10 mouse cellular contexts compared by ENCODE assay signal in the genomic region with DNA sequence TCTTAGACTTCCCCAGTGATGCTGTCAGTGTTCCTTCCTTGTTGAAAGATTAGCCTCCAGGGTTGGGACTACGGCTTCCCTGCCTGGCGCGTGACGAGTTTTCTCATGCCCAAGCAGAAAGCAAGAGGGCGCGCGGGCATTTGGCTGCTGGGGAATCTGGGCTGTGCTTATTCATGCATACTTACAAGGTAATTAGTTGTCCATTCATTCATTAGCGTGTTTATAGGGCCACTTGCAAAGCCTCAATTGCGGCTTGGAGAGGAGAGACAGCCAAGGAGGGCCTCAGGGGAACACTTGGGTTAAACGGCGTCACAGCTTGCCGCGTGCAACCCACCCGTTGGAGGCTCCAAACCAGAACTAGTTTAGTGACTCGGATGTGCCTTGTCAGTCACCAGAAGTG. TPM values are rescaled to one million over a fixed set of nuclear protein-coding genes. Genes with fewer than 3 reads are reported as not detected.
DNase-seq lines count a peak whose midpoint lies in the region; ATAC-seq and TF ChIP-seq lines count a peak whose summit lies in the region.
"Had no signal": no experiment of that assay in that cellular context is flagged by ENCODE, and none has a peak within 500 bp of the region (broad histone marks: within the 10 kb centered on the region; RNA-seq: fewer than 3 reads in every experiment).

No protein-coding gene starts in this region.

- TF ChIP-seq POLR2A in CH12.LX (IDR thresholded peaks at IDR 0.05; ENCODE audit: low read depth, low read length) = no peak

- no peak; the same call in none of the 2 replicates for TF ChIP-seq RAD21 in CH12.LX (IDR thresholded peaks at IDR 0.05; ENCODE audit: low read depth, low read length)

- peak in 1 of 2 experiments; percentile 25; a peak in 1 of 4 replicates for TF ChIP-seq CTCF in CH12.LX (conservative IDR thresholded peaks at IDR 0.05 in 1 of 2, IDR thresholded peaks at IDR 0.05 in 1 of 2; ENCODE audit: low read depth in 2 of 2, low read length in 2 of 2)

- H3K4me3 ChIP-seq in CH12.LX (replicated peaks in 1 of 3; ENCODE audit: low read depth in 2 of 3, low read length in 2 of 3, poor library complexity in 1 of 3) = no peak overlapping the region
- H3K4me3 ChIP-seq in hindbrain, embryonic 16.5 days (ENCODE audit: low read length) = peak overlapping the region; percentile 22
- H3K4me3 ChIP-seq: liver, embryonic 12.5 days had no signal

- WGBS in hindbrain, embryonic 16.5 days = 18% methylated on average over 15 of the region's 15 CpGs

- no peak overlapping the region for H3K27ac ChIP-seq in CH12.LX (ENCODE audit: insufficient read depth, low read depth)
- no peak overlapping the region for H3K27ac ChIP-seq in hindbrain, embryonic 16.5 days (ENCODE audit: low read depth, low read length)
- H3K27ac ChIP-seq: liver, embryonic 12.5 days had no signal

- dilution Hi-C loops in CH12.LX (cut with MboI; ENCODE audit: extremely low pct_ligation_motif_present, extremely low pct_unique_long_range_greater_than_20kb, low sequenced_read_pairs) = no loop called here

- TF ChIP-seq EP300 in CH12.LX (IDR thresholded peaks at IDR 0.05; ENCODE audit: low read length) = no peak

- peaks cover 2 to 32% of the 10 kb centered on the region in 2 experiments; a peak in 3 of 4 replicates for H3K4me1 ChIP-seq in CH12.LX (ENCODE audit: control insufficient read depth in 1 of 2, insufficient read depth in 2 of 2)
- peaks cover 6% of the 10 kb centered on the region for H3K4me1 ChIP-seq in hindbrain, embryonic 16.5 days (ENCODE audit: control insufficient read depth, insufficient read depth, low read depth, low read length)
- H3K4me1 ChIP-seq: liver, embryonic 12.5 days had no signal

- intact Hi-C loops in heart, postnatal 25 days (cut with DNase I) = no loop called here

- in situ Hi-C loops in CH12.LX (cut with MboI; ENCODE audit: low pct_ligation_motif_present, low pct_unique_long_range_greater_than_20kb, low sequenced_read_pairs) = no loop called here

- ATAC-seq in hindbrain, embryonic 16.5 days = peak; percentile 81
- ATAC-seq in erythroblast, adult 5-6 weeks (replicated peaks; ENCODE audit: low FRiP score, poor library complexity, severe bottlenecking) = no peak
- no peak for ATAC-seq in erythroid progenitor cell, adult 5-6 weeks (replicated peaks; ENCODE audit: low FRiP score, poor library complexity, severe bottlenecking)
- ATAC-seq: liver, embryonic 12.5 days had no signal

- peak overlapping the region; percentile 24; the same call in 1 of the 2 replicates for H3K4me2 ChIP-seq in CH12.LX (ENCODE audit: insufficient read depth, low read depth, poor library complexity, severe bottlenecking)
- peak overlapping the region; percentile 56 for H3K4me2 ChIP-seq in hindbrain, embryonic 16.5 days (ENCODE audit: low read length)
- H3K4me2 ChIP-seq: liver, embryonic 12.5 days had no signal

- H3K27me3 ChIP-seq in CH12.LX (replicated peaks) = no peaks in the 10 kb centered on the region
- peaks cover 4% of the 10 kb centered on the region for H3K27me3 ChIP-seq in hindbrain, embryonic 16.5 days (replicated peaks; ENCODE audit: control insufficient read depth, insufficient read depth, low read length)
- H3K27me3 ChIP-seq: liver, embryonic 12.5 days had no signal

- H3K79me2 ChIP-seq in CH12.LX (replicated peaks; ENCODE audit: control insufficient read depth, extremely low read depth, insufficient read depth, poor library complexity, severe bottlenecking) = no peaks in the 10 kb centered on the region

- H3K36me3 ChIP-seq in CH12.LX (replicated peaks in 1 of 2; ENCODE audit: control insufficient read depth in 1 of 2, insufficient read depth in 1 of 2, low read length in 1 of 2) = no peaks in the 10 kb centered on the region
- no peaks in the 10 kb centered on the region for H3K36me3 ChIP-seq in hindbrain, embryonic 16.5 days (ENCODE audit: control insufficient read depth, insufficient read depth, low read length)
- H3K36me3 ChIP-seq: G1E; liver, embryonic 12.5 days had no signal

- H3K9me3 ChIP-seq in CH12.LX (replicated peaks; ENCODE audit: low read length) = peaks cover 3% of the 10 kb centered on the region
- H3K9me3 ChIP-seq in hindbrain, embryonic 16.5 days (ENCODE audit: control insufficient read depth, low read length) = no peaks in the 10 kb centered on the region
- H3K9me3 ChIP-seq: liver, embryonic 12.5 days had no signal

- DNase-seq in CH12.LX (ENCODE audit: extremely low read depth) = peak; percentile 73
- DNase-seq in cerebellum, postnatal 10 days = peak; percentile 72 to 76
- DNase-seq in left cerebral cortex, adult 8-10 months (ENCODE audit: low spot score in 2 of 2) = peak; percentile 9 to 16
- DNase-seq in gastrocnemius, postnatal 10 days = no peak
- DNase-seq in heart, postnatal 25 days (ENCODE audit: low spot score) = no peak

- no peak overlapping the region for H3K9ac ChIP-seq in CH12.LX (ENCODE audit: insufficient read depth, low read depth)
- no peak overlapping the region; the same call in 1 of the 2 replicates for H3K9ac ChIP-seq in hindbrain, embryonic 16.5 days (ENCODE audit: low read depth, low read length)
- H3K9ac ChIP-seq: liver, embryonic 12.5 days had no signal

TF ChIP-seq in CH12.LX, 34 proteins besides CTCF, POLR2A, EP300 and RAD21:
- TF ChIP-seq ETS1 (conservative IDR thresholded peaks at IDR 0.05; ENCODE audit: low read depth, low read length) (peak; percentile 30; the same call in 1 of the 2 replicates), PAX5 (IDR thresholded peaks at IDR 0.05; ENCODE audit: low read length) (no peak), SMC3 (IDR thresholded peaks at IDR 0.05; ENCODE audit: low read depth, low read length) (no peak), CHD1 (IDR thresholded peaks at IDR 0.05; ENCODE audit: low read depth, low read length) (no peak), IRF4 (IDR thresholded peaks at IDR 0.05; ENCODE audit: low read depth, low read length) (peak; percentile 9; the same call in 1 of the 2 replicates), BHLHE40 (IDR thresholded peaks at IDR 0.05; ENCODE audit: low read depth, low read length) (peak; percentile 75)

RNA-seq across cellular contexts. Expression of gene Zfhx3, which starts 44.2 kb away (rescaled TPM):
- total RNA-seq in CH12.LX (2012; rRNA removed) (0.38 and 0.68 TPM in 2 replicates), CH12.LX (2014; rRNA removed) (0.05 and 0.16 TPM in 2 replicates)
- polyA plus RNA-seq in CH12.LX (2012; ENCODE audit: insufficient read length, low read depth) = 0.76 and 0.82 TPM in 2 replicates
- polyA plus RNA-seq in hindbrain, embryonic 16.5 days (2015; fragmentation: Nextera tagmentation; extraction: Ambion mirVana) = 17.8 and 20.3 TPM in 2 replicates
- total RNA-seq in left cerebral cortex, adult 8-10 months (2022) = 1 to 10 TPM; 7.9 to 9.2 (median 8.0) TPM
- 0.38 and 1.7 TPM in 2 replicates for total RNA-seq in erythroblast, adult 5-6 weeks (2015; ENCODE audit: low replicate concordance)
- total RNA-seq in erythroblast, adult 5-6 weeks (2017; ENCODE audit: low replicate concordance) = 0.42 and 0.43 TPM in 2 replicates
- 10 to 100 TPM; 11.0 to 12.5 TPM for total RNA-seq in gastrocnemius, postnatal 10 days (2021)
- total RNA-seq in erythroid progenitor cell, adult 5-6 weeks (2015; ENCODE audit: low replicate concordance) = 0.36 and 1.7 TPM in 2 replicates
- 0.23 and 0.26 TPM in 2 replicates for total RNA-seq in erythroid progenitor cell, adult 5-6 weeks (2017; ENCODE audit: low replicate concordance)
- total RNA-seq in heart, postnatal 25 days (2021) = 1 to 10 TPM; 6.0 to 8.2 TPM
- polyA plus RNA-seq: G1E had no signal

Comparison
In these comparisons a context has a peak if more than half of its experiments do, and no peak if none do; other contexts are left out.
1. DNase-seq: peak in CH12.LX (single experiment), cerebellum, postnatal 10 days (2 of 2) and left cerebral cortex, adult 8-10 months (2 of 2); none in gastrocnemius, postnatal 10 days (single experiment) and heart, postnatal 25 days (single experiment).